Mouse (Mus musculus): ENCODE measurements around the gene Gm21746.
"Not testable (repeated sequence)": the region's sequence is repeated elsewhere in the genome, so short reads cannot be mapped to it uniquely, and the experiment has no call there.

The Gm21746 gene

DNA sequence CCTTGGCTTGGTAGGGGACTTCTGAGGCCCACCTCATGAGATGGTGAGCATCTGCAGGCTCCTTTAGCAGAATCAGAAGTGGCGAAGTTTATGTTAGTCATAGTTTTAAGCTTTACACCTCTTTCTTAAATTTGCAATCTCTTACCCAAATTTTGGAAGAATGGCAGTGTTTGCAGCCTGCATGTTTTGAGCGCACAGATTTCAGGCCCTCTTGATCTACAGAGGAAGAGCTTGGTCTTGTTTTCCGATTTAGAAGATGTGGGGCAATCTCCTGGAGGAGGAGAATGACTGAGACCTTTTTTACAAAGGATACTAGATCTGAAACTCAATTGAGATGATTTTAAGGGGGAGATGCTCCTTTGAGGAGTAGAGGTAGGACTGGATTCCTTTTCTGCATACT is at the start of gene Gm21746:
Gene Gm21746 (minus strand): TSS at position 101 of the 400 bp plus-strand sequence.
- DNase-seq: not testable (repeated sequence)

DNA sequence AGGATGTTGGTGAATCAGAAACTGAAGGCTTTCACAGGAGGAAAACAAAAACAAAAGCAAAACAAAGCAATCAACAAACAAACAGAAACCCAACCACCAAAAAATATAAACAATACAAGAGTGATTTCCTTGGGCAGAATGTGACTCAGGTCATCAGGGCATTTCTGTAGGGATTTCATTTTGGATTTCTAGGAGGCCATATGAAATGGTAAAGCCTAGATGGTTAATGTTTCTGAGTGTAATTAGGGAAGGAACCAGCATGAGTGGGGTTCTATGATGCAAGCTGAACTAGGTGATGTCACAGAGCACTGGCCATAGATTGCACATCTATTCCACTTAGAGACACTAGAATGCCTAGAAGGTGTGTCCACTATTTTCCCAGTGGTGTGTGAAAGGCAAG is 29.0 kb upstream of the Gm21746 start, which contains the start of gene Gm20873:
Gene Gm20873 (plus strand): TSS at position 301 of the 400 bp plus-strand sequence.
- DNase-seq: not testable (repeated sequence)

Measured in cerebellum, adult 11 months (tissue).